Mouse (Mus musculus) G1E (cell line): ENCODE measurements around the gene Eif2a.

Experiments
- CTCF ChIP-seq: IDR thresholded peaks from 2 replicates; pipeline ENCODE4 v1.5.1; 2012; ENCODE audit warnings: low read depth, low read length, inconsistent platforms, mixed read lengths
- GATA1 ChIP-seq: IDR thresholded peaks from 2 replicates; pipeline ENCODE4 v1.6.1; 2012; ENCODE audit warnings: borderline replicate concordance, low read length, inconsistent platforms, mixed read lengths
- GATA2 ChIP-seq: IDR thresholded peaks from 2 replicates; pipeline ENCODE4 v1.6.1; 2012; ENCODE audit warnings: low read depth, low read length, inconsistent platforms, borderline replicate concordance
- POLR2AphosphoS5 ChIP-seq: IDR thresholded peaks from 2 replicates; pipeline ENCODE4 v1.6.1; 2012; ENCODE audit warnings: low read depth, low read length, inconsistent platforms; ENCODE audit not compliant: insufficient replicate concordance
- TAL1 ChIP-seq: conservative IDR thresholded peaks from 2 replicates; pipeline ENCODE4 v1.6.1; 2012; ENCODE audit warnings: low read depth, low read length, inconsistent platforms, mixed read lengths

DNA sequence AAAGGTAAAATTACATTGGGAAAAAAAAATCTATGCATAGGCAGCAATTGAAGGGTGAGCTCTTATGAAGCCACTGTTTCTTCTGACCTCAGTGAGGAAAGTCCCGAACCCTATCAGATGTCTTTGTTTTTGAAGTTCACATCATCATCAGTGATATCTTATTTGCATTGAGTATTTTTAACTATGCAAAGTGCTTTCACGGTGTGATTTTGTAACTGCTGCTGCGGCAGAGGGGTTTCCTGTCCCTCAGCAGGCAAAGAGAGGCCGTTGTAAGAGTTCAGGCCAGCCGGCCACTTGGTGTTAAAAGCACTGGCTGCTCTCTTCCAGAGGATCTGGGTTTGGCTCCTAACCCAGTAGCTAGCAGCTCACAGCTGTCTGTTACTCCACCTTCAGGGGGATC, 8.4 kb upstream of the Eif2a start:
- TF ChIP-seq CTCF (no peak), GATA1 (no peak), TAL1 (no peak), POLR2AphosphoS5 (no peak), GATA2 (no peak)
